Mouse (Mus musculus) left cerebral cortex, postnatal 25 days (tissue): ENCODE data around the gene Lsamp. TPM values are rescaled to one million over a fixed set of nuclear protein-coding genes. Genes with fewer than 3 reads are reported as not detected.
A peak's percentile ranks its signal among the peaks of the same experiment; 100 is the strongest.

ENCODE experiments used
- DNase-seq, 2 experiments: peaks; one replicate each; pipeline ENCODE4 v3.0.0; 2022; ENCODE audit warnings: low spot score in 2 of 2, mixed read lengths in 1 of 2
- intact Hi-C: fragments of 180-260 bp; cut with DNase I; formaldehyde crosslinking; loops from one replicate; pipeline ENCODE4 v1.15.1; 2025
- total RNA-seq, 2 experiments: library from RNA; stranded (reverse); gene quantifications; 2 replicates each; pipeline ENCODE4 v1.2.3; 2021

The Lsamp gene
- total RNA-seq, 2 experiments from 2014 or later, result 232 to 262 TPM

DNA sequence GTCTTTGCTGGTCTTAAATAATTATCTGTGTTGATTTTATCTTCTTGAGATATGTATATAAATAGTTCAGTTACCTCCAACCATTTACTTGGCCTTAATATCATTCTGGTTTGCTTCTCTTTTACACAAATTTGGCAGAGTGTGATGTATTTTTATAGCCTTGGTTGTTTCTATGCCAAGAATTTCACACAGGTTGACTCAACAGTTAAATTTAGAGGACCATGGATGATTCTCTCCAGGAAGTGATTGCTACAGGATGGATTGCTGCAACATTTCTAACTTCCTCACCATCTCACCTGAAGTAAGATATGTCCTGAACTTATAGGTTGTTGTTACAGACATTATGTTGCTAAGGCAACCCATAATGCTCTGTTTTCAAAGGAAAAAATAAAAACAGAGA is 882.6 kb downstream of the Lsamp start:
- DNase-seq, result peak in 1 of 2 experiments; percentile 43
- intact Hi-C loops, result no loop called here

DNA sequence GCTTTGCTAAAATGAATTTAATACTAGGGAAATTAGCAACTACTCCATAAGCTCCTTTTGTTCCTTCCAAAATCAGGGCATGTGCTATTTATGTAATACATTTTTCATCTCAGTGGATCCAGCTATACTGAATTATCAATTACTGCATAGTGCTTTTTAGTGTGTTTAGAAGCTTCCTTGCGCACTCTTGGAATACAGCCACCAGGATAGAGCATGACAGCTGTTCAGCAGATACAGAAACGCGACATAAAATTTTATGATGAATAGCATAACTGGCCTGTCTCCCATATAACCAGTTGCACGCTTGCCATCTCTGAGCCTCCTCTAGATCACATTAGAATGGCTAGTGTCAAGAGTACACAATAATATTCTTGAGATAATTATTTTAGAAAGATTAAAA is 894.1 kb downstream of the Lsamp start:
- intact Hi-C loops, result no loop called here
- DNase-seq, result peak; percentile 43 to 44

DNA sequence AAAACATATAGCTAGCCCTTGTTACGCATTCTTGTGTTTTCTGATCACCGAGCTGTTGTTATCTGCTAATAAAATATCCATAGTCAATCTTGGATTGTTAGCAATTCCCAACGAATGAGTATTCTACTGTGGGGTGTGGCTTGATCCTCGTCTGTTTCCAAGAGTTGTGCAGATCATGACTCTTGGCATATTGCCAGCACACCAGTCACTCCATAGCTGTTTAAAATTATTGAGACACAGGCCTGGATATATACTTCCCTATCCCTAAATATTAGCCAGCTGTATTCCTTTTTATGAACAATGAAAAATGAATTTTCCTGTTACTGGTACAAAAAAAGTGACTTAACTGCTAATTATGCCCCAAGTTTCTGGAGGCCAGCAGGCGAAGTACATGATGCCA is 897.8 kb downstream of the Lsamp start:
- intact Hi-C loops, result no loop called here

DNA sequence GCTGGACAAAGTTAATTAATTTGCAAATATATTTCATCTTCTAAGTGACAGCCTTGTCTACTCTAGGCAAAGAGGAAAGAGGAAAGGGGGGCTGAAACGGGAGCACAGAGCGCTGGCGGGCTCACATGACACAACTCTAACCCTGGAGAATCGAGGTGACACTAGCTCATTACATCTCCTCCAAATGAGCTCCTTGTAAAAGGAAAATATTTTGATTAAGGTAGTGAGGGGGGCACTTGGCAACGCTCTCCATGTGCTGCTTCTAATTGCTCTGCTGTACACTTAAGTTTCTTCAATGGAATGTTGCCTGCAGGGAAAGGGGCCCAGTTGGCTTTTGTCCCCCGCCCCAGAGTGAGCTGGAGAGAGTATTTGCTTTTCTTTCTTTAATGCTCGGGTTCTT is 907.2 kb downstream of the Lsamp start:
- intact Hi-C loops, result no loop called here
- no peak for DNase-seq

More for the DNA sequence above, 897.8 kb downstream of the Lsamp start:
- DNase-seq, result no peak

DNA sequence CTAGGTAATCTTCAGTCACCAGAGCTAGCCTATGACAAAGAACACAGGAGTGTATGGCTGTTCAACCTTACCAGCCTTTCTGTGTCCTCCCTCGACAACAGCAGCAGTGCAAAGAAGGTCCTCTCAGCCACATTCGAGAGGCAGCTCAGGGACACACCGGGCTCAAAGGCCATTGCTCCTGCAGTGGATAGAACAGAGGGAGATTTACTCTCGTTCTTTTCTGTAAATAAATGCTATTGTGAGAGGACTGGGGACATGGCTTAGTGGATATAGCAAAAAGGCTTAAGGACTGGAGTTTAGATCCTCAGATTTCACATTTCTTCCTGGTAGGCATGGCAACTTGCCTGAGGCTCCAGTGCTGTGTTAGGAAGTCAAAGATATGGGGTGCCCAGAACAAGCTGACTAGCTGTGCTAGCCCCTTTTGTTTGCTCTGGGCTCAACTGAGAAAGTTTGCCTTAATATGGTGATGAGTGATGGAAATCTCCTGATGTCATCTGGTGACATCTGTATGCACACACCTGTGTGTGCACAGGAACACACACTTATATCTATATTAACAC is 913.7 kb downstream of the Lsamp start:
- no peak for DNase-seq
- intact Hi-C loops, result no loop called here

DNA sequence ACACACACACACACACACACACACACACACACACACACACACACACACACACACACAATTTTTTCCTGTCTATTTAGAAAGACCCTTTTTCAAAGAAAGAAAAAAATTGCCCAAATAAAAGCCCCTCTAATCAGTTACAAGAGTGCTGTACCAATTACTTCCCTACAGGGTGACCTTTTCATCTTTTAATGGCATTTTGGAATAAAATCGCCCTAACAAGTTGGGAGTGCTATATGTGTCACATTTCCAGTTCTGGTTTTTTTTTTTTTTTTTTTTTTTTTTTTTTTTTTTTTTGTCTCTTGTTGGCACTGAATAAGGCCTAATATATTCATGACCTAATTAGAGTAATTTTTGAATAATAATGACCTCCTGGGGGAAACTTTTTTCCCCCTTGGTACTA is 923.7 kb downstream of the Lsamp start:
- intact Hi-C loops, result no loop called here
- DNase-seq, result no peak

DNA sequence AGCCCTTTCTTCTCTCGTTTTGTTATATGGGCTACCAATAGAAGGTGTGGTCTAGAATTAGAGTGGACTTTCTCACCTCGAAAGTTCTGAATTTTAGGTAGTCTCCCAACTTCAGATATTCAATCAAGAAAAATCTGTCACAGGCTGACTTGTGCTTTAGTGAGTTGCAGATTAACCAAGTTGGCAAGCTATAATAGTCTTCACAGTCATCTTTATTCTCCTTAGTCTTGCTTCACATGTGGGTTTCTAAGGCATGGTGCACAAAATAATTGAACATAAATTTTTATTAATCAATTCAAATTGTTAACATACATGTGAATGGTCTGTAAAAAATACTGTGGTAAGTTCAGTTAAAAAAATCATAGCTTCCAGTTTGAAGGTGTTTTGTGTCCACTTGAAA is 930.0 kb downstream of the Lsamp start:
- intact Hi-C loops, result no loop called here
- DNase-seq, result no peak

DNA sequence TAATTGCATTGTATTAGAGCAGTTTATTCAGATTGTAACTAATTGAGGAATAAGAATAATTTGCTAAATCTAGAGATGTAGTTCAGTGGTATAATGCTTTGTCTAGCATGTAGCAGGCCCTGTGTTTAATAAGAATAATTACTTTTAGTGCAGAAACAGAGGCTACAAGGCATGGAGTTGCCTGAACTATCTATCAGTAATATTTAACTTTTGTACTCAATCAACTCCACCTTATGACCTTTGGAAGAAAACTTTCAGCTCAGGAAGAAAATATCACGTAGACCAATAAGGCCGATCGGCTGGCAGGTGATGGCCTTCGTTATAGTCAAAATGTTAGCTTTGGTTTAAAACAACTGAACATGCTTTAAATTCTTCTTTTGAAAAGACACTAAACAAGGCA is 946.4 kb downstream of the Lsamp start:
- DNase-seq, result no peak
- intact Hi-C loops, result no loop called here

DNA sequence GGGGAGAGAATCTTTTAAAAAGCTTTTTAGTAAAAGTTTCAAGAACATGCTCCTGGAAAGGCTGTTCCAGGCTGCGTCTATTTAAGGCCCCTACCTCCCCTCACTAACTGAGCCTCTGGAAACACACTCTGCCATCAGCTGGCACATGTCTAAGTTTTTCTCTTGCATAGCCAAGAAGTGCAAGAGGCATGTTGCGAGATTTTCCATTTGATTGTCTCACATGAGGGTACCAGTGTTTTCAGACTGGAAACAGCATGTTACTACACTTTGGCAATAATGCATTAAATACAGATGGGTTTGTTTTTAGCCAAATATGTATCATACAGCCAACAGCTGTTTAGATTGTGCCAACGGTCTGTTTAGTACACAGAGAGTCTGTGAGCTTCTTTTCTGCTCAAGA is 958.1 kb downstream of the Lsamp start:
- intact Hi-C loops, result no loop called here
- DNase-seq, result peak in 1 of 2 experiments; percentile 16

DNA sequence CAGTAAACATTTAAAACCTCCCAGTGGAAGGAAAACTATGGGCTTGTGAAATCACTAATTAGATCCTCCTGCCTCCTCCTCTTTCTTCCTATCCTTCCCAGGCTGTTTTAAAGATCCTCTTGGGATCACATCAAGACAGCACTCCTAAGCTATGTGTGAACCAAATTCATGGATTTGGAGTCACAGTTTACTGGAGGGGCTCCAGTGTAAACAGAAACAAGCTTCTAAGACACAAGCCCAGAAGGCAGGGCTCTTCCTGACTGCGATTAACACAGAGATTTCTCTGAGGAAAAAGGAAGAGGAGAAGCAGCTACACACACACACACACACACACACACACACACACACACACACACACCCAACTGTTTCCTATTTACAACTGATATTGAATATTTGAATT is 961.7 kb downstream of the Lsamp start:
- no peak for DNase-seq
- intact Hi-C loops, result no loop called here

DNA sequence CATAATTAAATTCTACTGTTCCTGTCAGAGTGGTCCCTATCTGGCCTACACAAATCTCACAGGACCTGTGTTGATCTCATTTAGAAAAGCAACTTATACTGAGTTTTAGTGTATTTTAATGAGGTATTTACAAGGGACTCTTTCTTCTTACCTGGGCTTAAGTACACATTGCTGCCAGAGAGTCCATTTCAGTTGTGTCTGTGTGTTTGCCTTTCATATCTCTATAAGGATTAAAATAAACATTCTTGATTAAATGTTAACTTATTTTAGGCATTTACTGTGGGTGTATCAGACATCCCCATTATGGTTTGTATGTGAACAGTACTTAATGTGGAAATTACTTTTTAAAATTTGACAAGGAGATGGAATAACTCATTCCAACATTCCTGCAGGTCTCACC is 963.9 kb downstream of the Lsamp start:
- intact Hi-C loops, result no loop called here
- DNase-seq, result no peak

DNA sequence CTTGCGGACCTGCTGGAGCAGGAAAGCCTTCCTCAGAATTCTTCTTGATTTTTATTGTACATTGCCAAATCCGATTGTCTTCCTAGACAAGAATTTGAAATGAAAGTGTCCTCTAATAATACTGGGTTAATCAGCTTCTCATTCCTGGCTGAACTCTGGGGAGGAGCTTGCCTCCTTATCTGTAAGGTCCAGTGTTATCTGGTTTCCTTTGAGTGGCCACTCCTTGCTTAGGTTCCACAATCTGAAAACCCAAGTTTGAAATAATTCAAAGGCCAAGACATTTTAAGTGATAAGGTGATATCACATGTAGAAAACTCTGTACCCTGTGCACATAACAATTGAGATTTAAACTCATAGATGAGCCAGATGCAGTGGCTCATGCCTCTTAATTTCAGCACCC is 975.0 kb downstream of the Lsamp start:
- DNase-seq, result no peak
- intact Hi-C loops, result no loop called here

DNA sequence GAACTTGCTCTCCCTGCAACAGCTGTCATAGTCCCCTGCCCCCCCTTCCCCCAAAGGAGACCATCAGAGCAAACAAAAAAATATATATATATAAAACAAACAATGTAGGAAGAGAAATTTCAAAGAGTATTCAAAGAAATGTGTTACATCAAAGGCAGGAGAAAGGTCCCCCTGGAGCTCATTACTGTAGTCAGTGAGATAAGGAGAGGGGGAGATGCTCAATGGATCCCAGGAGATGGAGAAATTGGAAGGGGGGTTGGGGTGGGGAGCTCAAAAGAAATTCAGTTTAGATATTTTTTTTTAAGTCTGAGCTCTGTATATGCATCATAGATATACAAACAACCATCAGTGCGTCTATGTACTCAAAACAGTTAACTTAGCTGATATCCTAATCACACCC is 976.4 kb downstream of the Lsamp start:
- no peak for DNase-seq
- intact Hi-C loops, result no loop called here

DNA sequence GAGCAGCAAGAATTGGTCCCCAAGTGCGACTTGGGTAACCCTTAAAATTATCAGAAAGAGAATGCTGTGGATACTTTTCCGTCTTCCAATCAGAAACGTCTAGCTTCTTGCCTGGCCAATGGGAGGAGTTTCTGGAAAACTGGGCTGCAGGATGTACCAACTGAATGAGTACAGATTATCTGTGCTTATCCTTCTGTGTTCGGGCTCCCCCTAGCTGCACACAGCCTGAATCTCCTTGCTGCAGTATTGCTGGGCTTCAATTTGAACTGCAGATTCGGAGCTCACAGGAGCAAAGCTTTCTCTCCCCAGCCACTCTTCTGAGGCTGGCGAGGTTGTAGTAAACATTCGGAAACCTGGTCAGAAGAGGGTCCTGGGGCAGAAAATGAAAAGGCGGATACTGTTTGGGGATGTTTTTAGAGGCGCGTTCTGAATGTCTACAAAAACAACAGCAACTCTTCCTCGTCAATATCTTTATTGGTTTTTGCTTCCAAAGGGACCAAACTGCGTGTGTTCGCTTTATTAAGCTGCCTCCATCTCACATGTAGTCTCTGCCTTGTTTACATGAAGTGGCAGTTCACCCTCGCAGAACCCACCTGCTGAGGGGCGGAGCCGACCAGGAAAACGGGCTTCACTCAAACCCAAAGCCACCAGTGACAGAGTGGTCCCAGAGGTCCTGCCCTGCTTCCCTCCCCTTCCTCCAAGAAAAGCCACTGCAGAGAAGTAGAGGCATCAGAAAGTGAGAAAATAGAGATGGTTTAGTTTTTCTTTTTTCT is 984.1 kb downstream of the Lsamp start:
- intact Hi-C loops, result loop anchor here (1.0 to 5.0 kb wide), 4 partner anchors 229 to 984 kb away; partner anchors contain the start of gene Lsamp
- DNase-seq, result peak; percentile 90 to 96

DNA sequence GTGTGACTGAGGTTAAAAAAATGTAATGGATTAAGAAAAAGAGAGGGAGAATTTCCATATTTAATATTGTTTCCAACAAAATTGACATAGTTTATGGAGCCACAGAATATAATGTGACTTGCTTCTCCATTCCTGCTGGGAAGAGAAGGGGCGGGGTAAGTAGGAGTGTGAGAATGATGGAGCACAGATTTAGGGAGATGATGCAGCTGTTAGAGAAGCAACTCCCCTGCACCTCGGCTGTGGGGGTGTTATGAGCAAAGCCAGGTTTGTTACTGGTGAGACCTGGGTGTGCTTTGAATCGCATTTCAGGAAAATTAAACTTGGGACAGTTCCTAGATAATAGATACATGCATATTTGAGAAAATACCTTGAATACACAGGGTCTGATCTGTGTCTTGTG is 987.2 kb downstream of the Lsamp start:
- peak in 1 of 2 experiments; percentile 88 for DNase-seq

DNA sequence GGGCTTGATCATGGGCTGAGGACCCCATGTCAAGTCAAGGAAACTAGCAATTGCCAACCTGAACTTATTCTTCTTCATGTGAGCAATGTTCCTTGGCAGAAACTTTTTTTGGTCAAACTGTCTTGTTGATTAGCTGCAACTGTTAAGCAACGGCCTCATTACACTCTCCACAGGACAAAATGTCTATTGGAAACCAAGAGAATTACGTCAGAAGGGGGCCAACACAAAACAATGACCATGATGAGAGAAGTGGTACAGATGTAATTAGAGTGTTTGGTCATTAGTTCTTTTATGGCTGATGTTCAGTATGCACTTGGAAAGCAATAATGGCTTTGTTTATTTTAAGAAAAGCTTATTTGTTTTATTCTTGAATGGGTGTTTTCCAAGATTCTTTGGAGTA is 989.9 kb downstream of the Lsamp start:
- no peak for DNase-seq
- intact Hi-C loops, result loop anchor here (5.0 kb wide), 1 partner anchor 153 kb away; no protein-coding TSS in a partner anchor

More for the DNA sequence above, 987.2 kb downstream of the Lsamp start:
- intact Hi-C loops, result loop anchor here (1.0 to 5.0 kb wide), 3 partner anchors 69 to 156 kb away; no protein-coding TSS in a partner anchor

DNA sequence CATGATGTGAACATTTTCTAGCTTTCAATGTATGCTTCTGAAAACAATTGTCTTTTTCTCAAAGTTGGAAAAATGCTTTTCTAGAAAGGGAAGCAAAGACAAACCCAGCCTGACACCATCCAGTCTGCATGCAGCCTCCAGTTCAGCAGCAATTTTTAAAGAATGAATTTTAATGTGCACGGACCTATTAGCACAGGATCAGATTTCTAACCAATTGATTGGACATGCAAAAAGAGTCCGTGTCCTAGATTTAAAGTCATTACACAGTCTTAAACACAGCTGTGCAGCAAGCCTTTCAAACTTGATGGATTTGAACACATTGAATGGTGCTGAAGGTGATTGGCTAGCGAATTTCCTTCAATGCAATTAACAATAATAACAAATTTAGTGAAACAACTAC is 998.9 kb downstream of the Lsamp start:
- intact Hi-C loops, result no loop called here
- no peak for DNase-seq

DNA sequence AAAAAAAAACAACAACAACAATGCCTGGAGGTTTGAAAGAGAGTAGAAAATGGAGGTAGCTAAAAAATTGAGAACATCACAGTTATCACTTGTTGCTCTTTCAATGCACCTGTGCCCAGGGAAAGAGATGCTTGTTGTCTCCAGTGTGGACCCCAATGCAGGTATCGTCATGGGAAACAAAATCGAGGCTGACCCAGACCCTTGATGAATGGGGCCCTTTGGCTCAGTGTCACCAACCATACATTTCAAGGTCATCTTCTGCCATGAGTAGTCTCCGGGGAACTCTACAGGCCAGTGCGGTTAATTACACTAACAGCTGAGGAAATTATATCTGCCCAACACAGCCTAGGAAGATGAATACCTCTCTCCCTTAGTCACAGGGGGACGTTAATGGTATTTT is 1023.4 kb downstream of the Lsamp start:
- intact Hi-C loops, result no loop called here
- DNase-seq, result no peak

DNA sequence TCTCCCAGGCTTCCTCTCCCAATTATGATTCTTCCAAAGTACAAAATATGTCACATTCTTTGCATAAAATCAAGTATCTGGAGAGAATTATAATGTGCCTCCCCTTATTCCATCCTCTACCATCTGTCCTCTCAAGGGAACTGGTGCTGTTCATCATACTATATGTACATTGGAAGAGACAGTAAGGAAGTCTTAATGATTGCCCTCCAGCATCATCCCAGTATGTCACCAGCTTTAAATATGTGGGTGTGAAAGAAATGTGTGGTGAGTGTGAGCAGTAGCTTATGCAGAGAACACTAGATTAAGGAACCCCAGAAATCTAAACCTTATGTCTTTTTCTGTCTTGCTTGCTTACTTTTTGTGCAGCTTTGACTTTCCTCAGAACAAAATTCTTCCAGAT is 1050.6 kb downstream of the Lsamp start:
- peak in 1 of 2 experiments; percentile 43 for DNase-seq
- intact Hi-C loops, result no loop called here

DNA sequence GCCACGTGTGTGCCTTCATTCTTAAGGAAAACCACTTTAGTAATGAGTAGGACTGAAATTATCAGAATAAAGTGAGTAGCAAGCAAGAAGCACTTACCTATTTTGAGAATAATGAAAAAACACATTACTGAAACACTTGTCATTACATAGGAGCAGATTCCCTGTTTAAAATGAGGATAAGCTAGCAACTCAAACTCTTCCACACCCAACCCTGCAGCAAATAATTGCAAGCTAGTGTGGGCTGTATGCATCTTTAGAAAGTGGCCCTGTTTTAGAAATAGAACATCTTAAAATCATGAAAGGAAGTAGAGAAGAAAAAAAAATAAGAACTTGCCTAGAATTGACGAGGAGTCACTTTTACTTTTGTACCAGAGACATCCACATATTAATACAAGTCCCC is 1057.5 kb downstream of the Lsamp start:
- intact Hi-C loops, result loop anchor here (2.0 kb wide), 2 partner anchors 61 to 71 kb away; no protein-coding TSS in a partner anchor
- DNase-seq, result peak in 1 of 2 experiments; percentile 74

DNA sequence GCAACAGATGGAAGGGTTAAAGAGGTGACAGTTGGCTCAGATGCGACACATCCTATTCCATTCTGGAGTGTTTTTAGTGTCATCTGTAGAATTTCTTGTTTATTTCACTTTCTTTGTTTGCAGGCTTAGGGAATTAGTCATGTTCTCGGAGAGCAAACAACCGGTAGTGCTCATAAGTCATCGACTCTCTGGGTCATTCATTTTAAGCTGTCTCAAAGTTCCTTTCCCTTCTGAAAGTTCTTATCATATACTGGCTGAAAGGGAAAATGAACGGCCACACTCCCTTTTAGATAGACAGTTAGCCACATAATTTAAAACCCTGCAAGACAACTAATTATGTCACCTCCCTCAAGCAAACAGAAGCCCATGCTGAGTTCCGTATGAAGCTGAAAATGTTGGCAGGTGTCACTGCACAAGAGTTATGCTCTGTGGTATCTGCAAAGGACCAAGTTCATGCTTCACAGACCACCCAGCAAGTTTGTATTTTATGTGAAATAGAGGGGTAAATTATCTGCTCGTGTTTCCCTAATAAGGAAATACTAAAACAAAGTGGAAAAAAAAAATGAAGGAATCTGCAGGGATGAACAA is 1079.2 kb downstream of the Lsamp start:
- DNase-seq, result no peak
- intact Hi-C loops, result no loop called here
